Mouse (Mus musculus) brain, embryonic 14.5 days (tissue): ENCODE results near the gene Aak1.

ENCODE experiments used
- CTCF ChIP-seq: fragments of 200-500 bp; IDR thresholded peaks from 2 replicates; pipeline ENCODE4 v1.5.1; 2012; ENCODE audit warnings: inconsistent platforms, mild to moderate bottlenecking, moderate library complexity, borderline replicate concordance; ENCODE audit not compliant: insufficient read depth, insufficient read length; ENCODE audit errors: extremely low read depth
- POLR2A ChIP-seq: fragments of 200-500 bp; IDR thresholded peaks from 2 replicates; pipeline ENCODE4 v1.6.1; 2012; ENCODE audit warnings: mild to moderate bottlenecking, inconsistent platforms, borderline replicate concordance; ENCODE audit not compliant: poor library complexity, insufficient read depth, insufficient read length, severe bottlenecking; ENCODE audit errors: extremely low read depth

GRCm38 (mm10) chr6:86870335-86870734, 21.0 kb downstream of the Aak1 start:
- TF ChIP-seq CTCF (no peak), POLR2A (no peak)
